Mouse (Mus musculus) hindbrain, embryonic 12.5 days (tissue): ENCODE results near the gene Esf1. TPM values are rescaled to one million over a fixed set of nuclear protein-coding genes. Genes with fewer than 3 reads are reported as not detected.
"Not testable (repeated sequence)": the region's sequence is repeated elsewhere in the genome, so short reads cannot be mapped to it uniquely, and the experiment has no call there.

Experiments used
- ATAC-seq: fragments of 200-750 bp; cut with Nextera tagmentation; 2 replicates; pipeline ENCODE4 v1.8.0; 2017; ENCODE audit warnings: moderate TSS enrichment; ENCODE audit not compliant: low FRiP score
- H3K27ac ChIP-seq: fragments of 300-500 bp; sonication (generic); 2 replicates; pipeline ENCODE4 v1.5.1; 2016; ENCODE audit warnings: mild to moderate bottlenecking
- H3K27me3 ChIP-seq: fragments of 300-500 bp; sonication (generic); 2 replicates; pipeline ENCODE4 v1.6.1; 2016; ENCODE audit warnings: mild to moderate bottlenecking
- H3K36me3 ChIP-seq: fragments of 300-500 bp; sonication (generic); 2 replicates; pipeline ENCODE4 v1.6.1; 2016; ENCODE audit warnings: mild to moderate bottlenecking
- H3K4me1 ChIP-seq: fragments of 300-500 bp; sonication (generic); 2 replicates; pipeline ENCODE4 v1.6.1; 2016
- H3K4me2 ChIP-seq: fragments of 300-500 bp; sonication (generic); replicated peaks from 2 replicates; pipeline ENCODE4 v1.6.1; 2016; ENCODE audit warnings: mild to moderate bottlenecking
- H3K4me3 ChIP-seq: fragments of 300-500 bp; sonication (generic); 2 replicates; pipeline ENCODE4 v1.5.1; 2016; ENCODE audit warnings: mild to moderate bottlenecking
- H3K9ac ChIP-seq: fragments of 300-500 bp; sonication (generic); 2 replicates; pipeline ENCODE4 v1.6.1; 2016; ENCODE audit warnings: mild to moderate bottlenecking, moderate library complexity
- H3K9me3 ChIP-seq: fragments of 300-500 bp; sonication (generic); replicated peaks from 2 replicates; pipeline ENCODE4 v1.6.1; 2016; ENCODE audit warnings: mild to moderate bottlenecking
- WGBS: fragments of 180-500 bp; shearing (Covaris S2); methylation state at CpG from one replicate; pipeline ENCODE4 v1.1.7; 2016; 5-methylcytosine and 5-hydroxymethylcytosine counted together
- polyA plus RNA-seq: library from polyadenylated mRNA; unstranded; fragments of >200 nt; fragmentation: Nextera tagmentation; extraction: Ambion mirVana; gene quantifications from 2 replicates; pipeline ENCODE4 v1.2.1, GENCODE M21; 2016

The Esf1 gene
- 27.7 and 28.2 TPM in 2 replicates for polyA plus RNA-seq

DNA sequence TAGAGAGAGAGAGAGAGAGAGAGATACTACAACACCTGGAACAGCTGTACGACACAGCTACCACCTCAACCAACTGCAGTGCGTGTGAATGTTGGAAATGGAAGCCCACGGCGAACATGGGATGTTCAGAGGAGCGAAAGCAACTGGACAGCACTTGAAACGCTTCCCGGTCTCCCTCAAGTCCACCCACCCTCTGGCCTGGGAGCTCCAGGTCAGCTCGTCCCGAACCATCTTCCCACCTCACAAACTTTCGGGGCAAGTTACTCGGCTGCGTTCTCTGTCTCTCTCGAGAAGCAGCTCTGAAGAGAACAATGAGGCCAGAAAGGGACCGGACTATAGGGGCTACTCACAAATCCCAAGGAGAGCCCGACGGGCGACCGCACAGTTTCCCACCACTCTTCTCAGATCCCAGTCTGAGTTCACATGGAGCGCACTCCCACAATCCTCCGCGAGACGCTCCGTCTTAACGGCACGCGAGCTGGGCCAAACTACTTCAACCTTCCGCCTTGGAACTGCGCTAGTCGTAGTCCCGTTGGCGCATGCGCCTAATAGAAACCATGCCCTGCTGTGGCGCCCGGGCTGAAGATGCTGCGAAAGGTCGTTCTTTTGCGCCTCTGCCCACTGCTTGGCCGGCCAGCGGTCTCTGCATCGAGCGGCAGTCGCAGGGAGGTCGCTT is at the start of gene Esf1, which contains the start of gene Ndufaf5:
Gene Esf1, minus strand, starts transcription at position 438 of the 676 bp plus-strand sequence.
Gene Ndufaf5, plus strand, starts transcription at position 523 of the 676 bp plus-strand sequence.
- H3K9ac ChIP-seq: peak within 1 kb of the TSS; percentile 81
- H3K9me3 ChIP-seq: no peaks in the 10 kb centered on the region
- no peaks in the 10 kb centered on the region for H3K27me3 ChIP-seq
- peak; percentile 98 for ATAC-seq
- peaks cover 13% of the 10 kb centered on the region for H3K4me1 ChIP-seq
- WGBS: under 1% methylated on average over 43 of the region's 43 CpGs
- peak within 1 kb of the TSS; percentile 84 for H3K27ac ChIP-seq
- H3K4me3 ChIP-seq: peak within 1 kb of the TSS; percentile 79
- peak within 1 kb of the TSS; percentile 66 for H3K4me2 ChIP-seq
- peaks cover 7% of the 10 kb centered on the region; the same call in 1 of the 2 replicates for H3K36me3 ChIP-seq

DNA sequence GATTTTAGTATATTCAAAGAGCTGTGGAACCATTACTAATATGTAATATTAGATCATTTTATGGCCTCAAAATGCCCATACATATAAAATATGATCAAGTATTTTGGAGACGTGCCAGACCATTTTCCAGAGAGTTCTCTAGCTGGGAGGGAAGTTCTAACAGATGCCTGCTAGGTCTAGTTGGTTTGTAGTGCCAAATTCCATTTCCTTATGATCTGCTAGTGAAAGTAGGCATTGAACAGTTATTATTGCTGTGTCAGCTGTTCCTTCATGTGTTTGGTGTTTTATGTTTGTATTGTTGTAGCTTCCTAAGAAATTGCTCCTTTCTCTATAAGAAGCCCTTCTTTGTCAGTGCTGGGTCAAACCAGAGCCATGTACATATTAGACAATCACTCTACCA is 45.6 kb upstream of the Esf1 start:
- Histone ChIP-seq H3K27ac (no peak overlapping the region), H3K4me3 (no peak overlapping the region), H3K36me3 (no peaks in the 10 kb centered on the region), H3K4me1 (peaks cover 3% of the 10 kb centered on the region; the same call in 1 of the 2 replicates), H3K4me2 (no peak overlapping the region), H3K9ac (no peak overlapping the region), H3K27me3 (no peaks in the 10 kb centered on the region), H3K9me3 (no peaks in the 10 kb centered on the region)
- 86% methylated on average over 1 of the region's 1 CpGs for WGBS
- ATAC-seq: no peak

DNA sequence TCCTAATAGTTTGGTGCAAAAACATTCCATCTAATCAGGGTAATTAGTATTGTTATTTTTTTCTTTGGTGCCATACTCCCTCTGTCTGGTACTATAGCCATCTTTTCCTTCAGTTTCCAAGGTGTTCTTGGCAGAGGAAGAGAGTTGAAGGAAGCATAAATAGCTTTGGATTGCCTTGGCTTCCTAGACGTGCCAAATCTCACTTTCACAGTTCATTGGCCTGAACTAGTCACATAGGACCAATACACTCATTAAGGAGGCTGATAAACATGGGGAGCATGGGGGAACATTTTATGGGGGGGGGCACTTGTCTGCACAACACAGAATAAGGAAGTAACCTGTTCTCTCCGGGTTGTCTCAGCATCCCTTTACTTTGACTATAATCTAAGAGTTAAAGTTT is 45.1 kb upstream of the Esf1 start:
- WGBS: 77% methylated on average over 2 of the region's 2 CpGs
- ATAC-seq: no peak

DNA sequence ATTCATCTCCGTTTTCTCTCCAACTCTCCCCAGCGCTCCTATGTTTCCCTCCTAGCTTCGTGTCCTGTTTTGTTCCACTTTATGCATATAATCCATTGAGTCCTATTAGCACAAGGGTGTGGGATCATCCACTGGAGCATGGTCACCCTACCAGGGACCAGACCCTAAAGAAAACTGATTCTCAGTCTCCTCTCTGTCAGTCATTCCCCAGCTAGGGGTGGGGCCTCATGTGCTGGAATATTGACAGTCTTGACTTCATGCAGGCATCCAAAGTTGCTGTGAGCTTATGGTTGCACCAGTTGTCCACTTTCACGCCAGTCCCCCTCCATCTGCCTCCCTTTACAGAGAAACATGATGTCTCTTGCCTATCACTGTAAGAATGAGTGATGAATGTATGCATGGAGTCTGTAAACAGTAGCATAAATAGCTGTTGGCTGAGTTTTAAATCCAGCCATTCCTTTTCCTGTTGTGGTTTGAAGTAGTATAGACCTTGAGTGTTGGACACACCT is 44.2 kb upstream of the Esf1 start:
- WGBS: 89% methylated on average over 4 of the region's 4 CpGs
- no peaks in the 10 kb centered on the region for H3K4me1 ChIP-seq
- no peak overlapping the region for H3K27ac ChIP-seq
- ATAC-seq: no peak
- H3K27me3 ChIP-seq: no peaks in the 10 kb centered on the region
- no peak overlapping the region for H3K4me3 ChIP-seq
- no peaks in the 10 kb centered on the region for H3K36me3 ChIP-seq
- H3K4me2 ChIP-seq: no peak overlapping the region
- no peak overlapping the region for H3K9ac ChIP-seq
- H3K9me3 ChIP-seq: no peaks in the 10 kb centered on the region

More for the DNA sequence above, 45.1 kb upstream of the Esf1 start:
- H3K27me3 ChIP-seq: no peaks in the 10 kb centered on the region
- H3K9ac ChIP-seq: no peak overlapping the region
- H3K27ac ChIP-seq: no peak overlapping the region
- H3K4me3 ChIP-seq: no peak overlapping the region
- no peaks in the 10 kb centered on the region for H3K36me3 ChIP-seq
- H3K4me2 ChIP-seq: no peak overlapping the region
- no peaks in the 10 kb centered on the region for H3K9me3 ChIP-seq
- H3K4me1 ChIP-seq: peaks cover 3% of the 10 kb centered on the region; the same call in 1 of the 2 replicates

DNA sequence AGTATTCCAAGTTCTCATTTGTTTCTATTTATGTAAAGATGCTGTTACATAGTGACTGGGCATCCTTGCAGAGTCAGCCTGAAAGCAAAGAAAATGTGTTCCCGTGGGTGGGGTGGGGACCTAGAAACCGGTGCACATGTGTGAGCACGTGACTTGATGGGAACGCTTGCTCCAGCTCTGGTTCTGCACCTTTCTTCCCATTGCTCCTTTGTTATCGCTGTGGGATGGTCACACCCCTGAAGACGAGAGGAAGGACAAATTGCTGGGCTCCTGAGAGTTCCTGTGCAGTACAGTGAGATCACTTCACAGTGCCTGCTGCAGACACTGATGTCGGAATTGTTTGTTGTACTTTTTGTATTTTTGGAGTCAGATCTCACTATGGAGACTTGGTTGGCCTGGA is 33.4 kb upstream of the Esf1 start:
- Histone ChIP-seq H3K27ac (no peak overlapping the region), H3K9me3 (no peaks in the 10 kb centered on the region), H3K27me3 (no peaks in the 10 kb centered on the region), H3K9ac (no peak overlapping the region), H3K4me2 (no peak overlapping the region), H3K4me3 (no peak overlapping the region), H3K36me3 (peaks cover 19% of the 10 kb centered on the region), H3K4me1 (no peaks in the 10 kb centered on the region)
- 96% methylated on average over 7 of the region's 7 CpGs for WGBS
- ATAC-seq: no peak

DNA sequence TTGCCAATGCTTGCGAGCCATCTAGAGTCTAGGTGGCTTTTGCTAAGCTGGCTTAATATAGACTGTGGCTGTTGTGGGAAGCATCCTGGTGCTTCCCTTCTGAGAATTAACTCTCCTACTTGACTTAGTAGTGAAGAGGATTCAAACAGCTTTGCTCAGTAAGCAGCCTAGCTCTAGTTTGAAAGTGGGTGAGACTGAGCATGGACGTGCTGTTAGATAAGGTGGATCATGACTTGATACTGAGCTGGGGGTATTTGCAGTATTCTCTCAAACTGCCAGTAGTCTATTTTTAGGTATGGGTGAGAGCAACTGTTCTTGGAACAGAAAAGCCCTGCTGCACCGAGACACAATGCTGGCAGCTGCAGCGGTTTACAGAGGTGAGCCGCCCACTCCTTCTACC is 32.2 kb upstream of the Esf1 start:
- Histone ChIP-seq H3K9me3 (no peaks in the 10 kb centered on the region), H3K9ac (no peak overlapping the region), H3K27ac (no peak overlapping the region), H3K4me1 (no peaks in the 10 kb centered on the region), H3K4me3 (no peak overlapping the region), H3K4me2 (no peak overlapping the region), H3K27me3 (no peaks in the 10 kb centered on the region), H3K36me3 (peaks cover 24% of the 10 kb centered on the region)
- WGBS: 93% methylated on average over 5 of the region's 5 CpGs
- no peak for ATAC-seq

DNA sequence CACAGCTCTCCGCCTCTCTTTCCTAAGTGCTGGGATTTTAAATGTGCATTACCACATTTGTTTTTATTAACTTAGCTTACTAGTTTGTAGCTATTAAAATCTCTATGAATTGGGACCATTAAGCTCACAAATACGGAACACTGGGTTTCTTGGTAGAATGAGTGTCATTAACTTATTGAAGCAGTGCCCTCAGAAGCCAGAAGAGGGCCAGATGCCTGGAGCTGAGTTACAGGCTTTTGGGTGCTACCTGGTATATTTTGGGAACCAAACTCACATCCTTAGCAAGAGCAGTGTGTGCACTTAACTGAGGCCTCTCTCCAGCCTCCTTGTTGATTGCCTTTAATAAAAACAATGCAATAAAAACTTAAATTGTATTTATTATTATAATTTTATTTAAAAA is 30.3 kb upstream of the Esf1 start:
- Histone ChIP-seq H3K9ac (no peak overlapping the region), H3K27ac (no peak overlapping the region), H3K4me3 (no peak overlapping the region), H3K9me3 (no peaks in the 10 kb centered on the region), H3K36me3 (peaks cover 32% of the 10 kb centered on the region), H3K4me2 (no peak overlapping the region), H3K4me1 (no peaks in the 10 kb centered on the region), H3K27me3 (no peaks in the 10 kb centered on the region)
- no peak for ATAC-seq
- WGBS: 89% methylated on average over 2 of the region's 2 CpGs

DNA sequence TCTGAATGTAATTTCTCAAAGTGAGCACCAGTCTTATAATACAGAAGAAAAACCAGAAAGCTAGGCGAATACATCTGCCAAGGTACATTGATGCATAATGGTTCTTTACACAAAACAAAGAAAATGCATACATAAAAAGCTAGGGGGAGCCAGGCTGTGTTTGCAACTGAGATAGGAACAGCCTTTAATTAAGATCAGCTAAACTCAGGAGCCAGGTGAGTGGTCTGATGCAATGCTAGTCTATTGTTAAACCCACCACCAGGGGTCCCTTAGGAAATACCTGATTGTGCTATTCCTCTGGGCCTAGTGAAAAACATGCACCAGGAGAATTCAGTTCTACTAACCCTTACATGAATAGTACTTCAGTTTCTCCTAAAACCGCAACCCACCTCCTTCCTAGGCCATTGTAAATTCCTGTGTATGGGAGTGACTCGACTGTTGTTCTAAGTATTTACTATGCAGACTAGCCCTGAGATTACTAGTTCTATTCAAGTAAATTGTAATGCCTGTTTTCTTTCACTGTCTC is 15.4 kb upstream of the Esf1 start:
- H3K4me2 ChIP-seq, H3K4me3 ChIP-seq, H3K9me3 ChIP-seq, H3K4me1 ChIP-seq, ATAC-seq, H3K27me3 ChIP-seq, H3K27ac ChIP-seq, H3K9ac ChIP-seq: not testable (repeated sequence)
- WGBS: 93% methylated on average over 3 of the region's 3 CpGs
- peaks cover 40% of the 10 kb centered on the region for H3K36me3 ChIP-seq

DNA sequence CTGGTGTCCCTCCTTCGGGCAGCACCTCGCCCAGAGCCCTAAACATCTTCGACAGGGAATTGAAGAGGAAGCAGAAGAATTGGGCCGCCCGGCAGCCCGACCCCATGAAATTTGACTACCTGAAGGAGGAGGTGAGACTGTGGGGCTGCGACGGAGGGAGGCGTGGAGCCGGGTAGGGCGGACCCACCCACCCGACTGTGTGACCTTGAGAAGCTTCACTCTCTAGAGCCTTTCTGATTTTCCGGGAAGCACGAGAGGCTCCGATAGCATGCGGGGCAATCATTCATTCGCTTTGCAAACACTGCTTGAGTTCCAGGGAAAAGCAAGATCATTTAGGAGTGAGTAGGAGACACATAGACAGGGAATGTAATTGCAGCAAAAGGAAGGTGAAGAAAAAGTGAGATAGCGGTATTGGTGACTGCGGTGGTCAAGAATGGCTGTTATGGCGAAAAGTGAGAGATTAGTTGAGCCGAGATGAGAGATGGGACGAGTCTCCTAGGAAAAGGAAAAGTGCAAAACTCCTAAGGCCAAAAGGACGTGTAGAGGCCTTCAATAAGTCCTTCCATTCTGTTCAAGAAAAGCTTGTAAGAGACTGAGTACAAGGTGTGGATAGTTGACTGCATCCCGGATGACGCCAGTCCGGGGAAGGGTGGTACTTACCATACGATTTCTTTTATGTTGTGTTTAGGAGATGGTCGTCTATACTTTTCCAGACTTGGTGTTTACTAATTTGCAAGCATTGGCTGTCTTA is 614 bp upstream of the Esf1 start:
- Histone ChIP-seq H3K27me3 (no peaks in the 10 kb centered on the region), H3K9ac (peak overlapping the region; percentile 81), H3K9me3 (no peaks in the 10 kb centered on the region), H3K4me2 (peak overlapping the region; percentile 66), H3K4me1 (peaks cover 13% of the 10 kb centered on the region), H3K4me3 (peak overlapping the region; percentile 79), H3K36me3 (peaks cover 5% of the 10 kb centered on the region; the same call in 1 of the 2 replicates), H3K27ac (peak overlapping the region; percentile 84)
- ATAC-seq: peak; percentile 82
- WGBS: 7% methylated on average over 28 of the region's 28 CpGs

DNA sequence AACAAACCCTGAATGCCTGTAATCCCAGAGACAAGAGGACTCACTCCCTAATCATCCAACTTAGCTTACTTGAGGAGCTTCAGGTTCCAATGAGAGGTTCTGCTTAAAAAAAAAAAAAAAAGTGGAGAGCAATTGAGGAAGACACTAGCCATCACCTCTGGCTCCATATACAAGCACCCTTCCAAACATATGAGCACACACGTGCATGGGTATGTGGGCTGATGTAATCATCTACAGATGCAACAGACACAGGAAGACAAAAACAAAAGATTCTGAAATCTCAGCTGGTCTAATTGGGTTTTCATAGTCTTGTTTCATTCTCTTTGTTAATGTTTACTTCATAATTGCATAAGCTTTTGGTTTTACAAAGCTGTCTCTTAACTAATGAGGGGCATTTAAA is 1.3 kb downstream of the Esf1 start:
- no peak for ATAC-seq
- Histone ChIP-seq H3K9ac (no peak overlapping the region), H3K27ac (no peak overlapping the region), H3K4me3 (no peak overlapping the region), H3K36me3 (peaks cover 15% of the 10 kb centered on the region), H3K4me1 (peaks cover 13% of the 10 kb centered on the region), H3K4me2 (no peak overlapping the region), H3K9me3 (no peaks in the 10 kb centered on the region), H3K27me3 (no peaks in the 10 kb centered on the region)
- 83% methylated on average over 1 of the region's 1 CpGs for WGBS

DNA sequence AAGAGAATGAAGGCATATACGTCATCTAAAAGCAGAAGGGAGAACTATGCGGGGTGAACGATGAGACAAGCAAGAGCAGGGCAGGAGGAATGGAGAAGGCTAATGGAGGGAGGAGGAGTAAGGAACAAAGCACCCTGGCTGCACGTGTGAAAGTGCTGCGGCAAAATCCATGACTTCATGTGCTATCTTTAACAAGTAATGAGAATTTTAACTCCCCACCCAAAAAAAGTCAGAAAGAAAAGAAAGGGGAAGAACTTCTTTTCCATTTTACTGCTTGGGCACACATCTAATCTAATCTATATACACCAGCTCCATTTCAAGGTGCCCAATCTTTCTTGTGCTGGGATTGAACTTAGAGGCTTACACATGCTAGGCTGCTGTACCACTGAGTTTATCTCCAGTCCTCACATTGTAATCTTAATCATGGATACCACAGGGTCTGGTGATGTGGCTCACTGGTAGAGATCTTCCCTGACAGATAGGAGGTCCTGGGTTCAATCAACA is 7.0 kb downstream of the Esf1 start:
- Histone ChIP-seq H3K27ac (no peak overlapping the region), H3K9me3 (no peaks in the 10 kb centered on the region), H3K9ac (no peak overlapping the region), H3K4me1 (no peaks in the 10 kb centered on the region), H3K27me3 (no peaks in the 10 kb centered on the region), H3K36me3 (peaks cover 33% of the 10 kb centered on the region), H3K4me3 (no peak overlapping the region), H3K4me2 (no peak overlapping the region)
- WGBS: 93% methylated on average over 5 of the region's 5 CpGs
- no peak for ATAC-seq

DNA sequence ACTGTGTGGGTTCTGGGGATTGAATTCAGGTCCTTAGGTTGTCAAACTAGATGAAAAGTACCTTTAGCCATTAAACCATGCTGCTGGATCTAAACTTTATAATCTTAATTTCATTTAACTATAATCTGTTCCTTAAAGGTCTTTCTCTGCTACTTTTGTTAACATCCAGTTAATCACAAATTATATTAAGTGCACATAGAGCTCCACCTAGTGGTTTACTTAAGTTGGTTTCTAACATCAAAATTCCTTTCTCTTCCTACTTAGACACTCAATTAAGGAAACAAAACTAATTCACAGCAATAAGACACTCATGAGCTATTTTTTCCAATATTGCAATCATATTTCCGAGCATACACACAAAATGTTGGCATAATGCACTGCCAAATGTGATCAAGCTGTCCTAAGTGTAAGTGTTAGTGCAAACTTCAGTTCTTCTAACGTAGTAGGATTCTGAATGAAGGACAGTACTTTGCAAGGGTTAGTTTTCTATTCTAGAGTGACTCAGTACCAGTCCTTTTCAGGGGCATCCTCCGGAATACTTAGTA is 11.1 kb downstream of the Esf1 start:
- H3K36me3 ChIP-seq: peaks cover 42% of the 10 kb centered on the region

More for the DNA sequence above, 11.1 kb downstream of the Esf1 start:
- no peaks in the 10 kb centered on the region for H3K4me1 ChIP-seq
- no peak for ATAC-seq
- 84% methylated on average over 3 of the region's 3 CpGs for WGBS
- H3K4me2 ChIP-seq: no peak overlapping the region
- no peak overlapping the region for H3K4me3 ChIP-seq
- H3K27me3 ChIP-seq: no peaks in the 10 kb centered on the region
- H3K27ac ChIP-seq: no peak overlapping the region
- no peaks in the 10 kb centered on the region for H3K9me3 ChIP-seq
- H3K9ac ChIP-seq: no peak overlapping the region
